Mouse (Mus musculus) MEL (cell line): ENCODE measurements at regions not wholly inside any gene's neighbourhood (a gene's known extent, or its start where the extent isn't known, plus 50 kb on each side); places are given as distances from the start of the nearest gene placed in this dataset.

Source experiments
- CTCF ChIP-seq, 3 experiments: IDR thresholded peaks in 2 of 3; conservative IDR thresholded peaks in 1 of 3; 2 replicates each; pipeline ENCODE4 v1.5.1; 2011 to 2012; ENCODE audit warnings: low read length in 3 of 3, low read depth in 2 of 3, mild to moderate bottlenecking in 2 of 3, improper control_type of control experiment in 1 of 3, inconsistent platforms in 1 of 3, mixed read lengths in 1 of 3, moderate library complexity in 1 of 3; ENCODE audit not compliant: control insufficient read depth in 1 of 3, insufficient read depth in 1 of 3, poor library complexity in 1 of 3, severe bottlenecking in 1 of 3
- E2F4 ChIP-seq: IDR thresholded peaks from 2 replicates; pipeline ENCODE4 v1.6.1; 2011; ENCODE audit warnings: low read depth, low read length, improper control_type of control experiment, borderline replicate concordance
- GATA1 ChIP-seq: IDR thresholded peaks from 2 replicates; pipeline ENCODE4 v1.6.1; 2011; ENCODE audit warnings: low read depth, low read length, improper control_type of control experiment
- POLR2A ChIP-seq, 2 experiments: IDR thresholded peaks; 2 replicates each; pipeline ENCODE4 v1.6.1; 2011 to 2012; ENCODE audit warnings: low read length in 2 of 2, mild to moderate bottlenecking in 2 of 2, control low read depth in 1 of 2, improper control_type of control experiment in 1 of 2, low read depth in 1 of 2, moderate library complexity in 1 of 2; ENCODE audit not compliant: control insufficient read depth in 1 of 2, insufficient read depth in 1 of 2, poor library complexity in 1 of 2
- POLR2AphosphoS5 ChIP-seq: IDR thresholded peaks from 2 replicates; pipeline ENCODE4 v1.6.1; 2012; ENCODE audit warnings: low read depth, borderline replicate concordance, mild to moderate bottlenecking, inconsistent platforms, low read length, moderate library complexity, mixed read lengths

- TF ChIP-seq GATA1: no peak
- no peak for TF ChIP-seq POLR2AphosphoS5
- TF ChIP-seq CTCF (IDR thresholded peaks at IDR 0.05 in 2 of 3, conservative IDR thresholded peaks at IDR 0.05 in 1 of 3; ENCODE audit: control insufficient read depth in 1 of 3, insufficient read depth in 1 of 3, low read depth in 2 of 3, low read length in 3 of 3, poor library complexity in 1 of 3, severe bottlenecking in 1 of 3): no peak
- no peak for TF ChIP-seq E2F4
- no peak for TF ChIP-seq POLR2A (IDR thresholded peaks at IDR 0.05; ENCODE audit: control insufficient read depth in 1 of 2, insufficient read depth in 1 of 2, low read depth in 1 of 2, low read length in 2 of 2, poor library complexity in 1 of 2)
Measured at GRCm38 (mm10) chr13:37195857-37196256, 145.8 kb upstream of the F13a1 start.
